Mouse (Mus musculus) inflammation-experienced regulatory T-cells, adult 6 months (primary cell): ENCODE data around the gene Galnt18. TPM values are rescaled to one million over a fixed set of nuclear protein-coding genes. Genes with fewer than 3 reads are reported as not detected.

ENCODE experiments used
- ATAC-seq: one replicate; pipeline ENCODE4 v1.8.0; 2017
- polyA plus RNA-seq, 3 experiments: library from polyadenylated mRNA; unstranded; fragments of 100-300 nt; shearing (Covaris generic); gene quantifications; one replicate each; pipeline ENCODE4 v1.2.1; 2017

Gene Galnt18
- polyA plus RNA-seq, 3 experiments from 2014 or later = not detected

GRCm38 (mm10) chr7:111771251-111771801, 8.5 kb downstream of the Galnt18 start:
- no peak for ATAC-seq

GRCm38 (mm10) chr7:111770585-111770984, 9.2 kb downstream of the Galnt18 start:
- no peak for ATAC-seq

GRCm38 (mm10) chr7:111766145-111766767, 13.5 kb downstream of the Galnt18 start:
- no peak for ATAC-seq

- ATAC-seq = no peak
These were observed 17.0 kb downstream of the Galnt18 start for GRCm38 (mm10) chr7:111762754-111763153.

- no peak for ATAC-seq
These were observed 31.2 kb downstream of the Galnt18 start for GRCm38 (mm10) chr7:111748571-111749071.

GRCm38 (mm10) chr7:111744770-111745169, 35.0 kb downstream of the Galnt18 start:
- no peak for ATAC-seq

- no peak for ATAC-seq
These were observed 38.2 kb downstream of the Galnt18 start for GRCm38 (mm10) chr7:111741595-111741994.

- no peak for ATAC-seq
These were observed 39.7 kb downstream of the Galnt18 start for GRCm38 (mm10) chr7:111740091-111740490.

- ATAC-seq = no peak
These were observed 40.4 kb downstream of the Galnt18 start for GRCm38 (mm10) chr7:111739371-111739765.

GRCm38 (mm10) chr7:111738456-111739370, 41.1 kb downstream of the Galnt18 start:
- no peak for ATAC-seq

GRCm38 (mm10) chr7:111737426-111737825, 42.4 kb downstream of the Galnt18 start:
- ATAC-seq = no peak

- ATAC-seq = no peak
These were observed 43.4 kb downstream of the Galnt18 start for GRCm38 (mm10) chr7:111736365-111736764.

GRCm38 (mm10) chr7:111730346-111731269, 49.2 kb downstream of the Galnt18 start:
- no peak for ATAC-seq

GRCm38 (mm10) chr7:111726928-111727327, 52.8 kb downstream of the Galnt18 start:
- ATAC-seq = no peak

GRCm38 (mm10) chr7:111724730-111725129, 55.0 kb downstream of the Galnt18 start:
- ATAC-seq = no peak

GRCm38 (mm10) chr7:111724004-111724403, 55.8 kb downstream of the Galnt18 start:
- no peak for ATAC-seq

GRCm38 (mm10) chr7:111721308-111721698, 58.5 kb downstream of the Galnt18 start:
- ATAC-seq = no peak

- no peak for ATAC-seq
These were observed 59.1 kb downstream of the Galnt18 start for GRCm38 (mm10) chr7:111720511-111721307.

GRCm38 (mm10) chr7:111718900-111719299, 60.9 kb downstream of the Galnt18 start:
- no peak for ATAC-seq

- no peak for ATAC-seq
These were observed 65.0 kb downstream of the Galnt18 start for GRCm38 (mm10) chr7:111714639-111715360.
